Mouse (Mus musculus) embryo, embryonic 10.5 days (tissue): ENCODE measurements around the gene Lmna.

Experiments used
- DNase-seq: peaks from one replicate; pipeline ENCODE4 v3.0.0-alpha.2; 2015; ENCODE audit warnings: low spot score

Gene Lmna

GRCm38 (mm10) chr3:88447676-88448183, 62.0 kb downstream of the Lmna start:
- no peak for DNase-seq

GRCm38 (mm10) chr3:88446471-88447123, 63.2 kb downstream of the Lmna start:
- no peak for DNase-seq

DNA sequence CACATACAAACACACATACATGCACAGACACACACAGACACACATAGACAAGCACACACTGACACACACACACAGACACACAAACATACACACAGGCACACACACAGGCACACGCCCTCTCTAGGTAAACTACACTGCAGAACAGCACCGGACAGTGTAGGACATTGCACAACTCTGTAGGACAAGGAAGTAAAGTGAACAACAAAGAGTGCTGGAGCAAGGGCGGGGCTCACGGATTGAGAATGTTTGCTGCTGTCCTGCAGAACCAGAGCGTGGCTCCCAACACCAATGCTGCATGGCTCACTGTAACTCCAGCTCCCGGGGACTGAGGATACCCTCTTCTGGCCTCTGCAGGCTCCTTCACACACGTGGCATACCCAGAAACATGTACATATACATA, 66.9 kb downstream of the Lmna start:
- no peak for DNase-seq

- DNase-seq, result no peak
Observed at GRCm38 (mm10) chr3:88442488-88442887, 67.3 kb downstream of the Lmna start.

- DNase-seq, result peak; percentile 80
Observed at GRCm38 (mm10) chr3:88440500-88441381, 69.0 kb downstream of the Lmna start.

DNA sequence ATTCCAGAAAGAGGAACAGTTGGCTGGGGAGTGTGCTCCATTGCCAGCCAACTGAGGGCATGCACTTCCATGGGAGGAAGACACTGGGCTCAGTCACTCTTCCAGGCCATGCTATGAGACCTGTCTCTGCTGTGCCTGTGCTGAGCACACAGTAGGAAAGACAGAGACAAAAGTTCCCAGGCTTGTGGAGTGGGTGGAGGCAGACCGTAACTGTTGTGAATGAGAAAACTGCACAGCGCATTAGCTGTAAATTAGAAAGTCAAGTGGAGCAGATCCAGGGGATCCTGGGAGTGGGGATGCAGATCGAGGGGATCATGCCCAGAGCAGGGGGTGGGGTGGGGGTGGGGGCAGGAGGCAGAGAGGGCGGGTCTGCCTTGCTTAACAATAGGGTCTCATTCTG, 70.2 kb downstream of the Lmna start:
- DNase-seq, result no peak

GRCm38 (mm10) chr3:88437454-88437853, 72.3 kb downstream of the Lmna start:
- DNase-seq, result no peak

- DNase-seq, result peak; percentile 87
Observed at GRCm38 (mm10) chr3:88436395-88437201, 73.2 kb downstream of the Lmna start.

- DNase-seq, result no peak
Observed at GRCm38 (mm10) chr3:88435515-88435914, 74.2 kb downstream of the Lmna start.
